Mouse (Mus musculus) brown adipose tissue, adult 24 weeks (tissue): ENCODE data around the gene Fmo5. TPM values are rescaled to one million over a fixed set of nuclear protein-coding genes. Genes with fewer than 3 reads are reported as not detected.
A peak's percentile ranks its signal among the peaks of the same experiment; 100 is the strongest.

Experiments used
- H3K27ac ChIP-seq: fragments of 200-500 bp; replicated peaks from 2 replicates; pipeline ENCODE4 v1.5.1; 2012; ENCODE audit warnings: low read depth, mild to moderate bottlenecking, low read length
- H3K4me1 ChIP-seq: fragments of 200-500 bp; 2 replicates; pipeline ENCODE4 v1.6.1; 2012; ENCODE audit warnings: low read length, mixed read lengths; ENCODE audit not compliant: control insufficient read depth, insufficient read depth, insufficient read length
- H3K4me3 ChIP-seq: fragments of 200-500 bp; 2 replicates; pipeline ENCODE4 v1.5.1; 2012; ENCODE audit warnings: low read depth, mild to moderate bottlenecking, low read length, moderate library complexity; ENCODE audit not compliant: insufficient read depth
- polyA plus RNA-seq: library from polyadenylated mRNA; stranded (reverse); fragments of >200 nt; gene quantifications from 2 replicates; pipeline ENCODE4 v1.2.4, GENCODE M21; 2012; ENCODE audit not compliant: missing spikeins, insufficient read depth, insufficient read length

The Fmo5 gene
- polyA plus RNA-seq, 1 experiment: 19.2 TPM

DNA sequence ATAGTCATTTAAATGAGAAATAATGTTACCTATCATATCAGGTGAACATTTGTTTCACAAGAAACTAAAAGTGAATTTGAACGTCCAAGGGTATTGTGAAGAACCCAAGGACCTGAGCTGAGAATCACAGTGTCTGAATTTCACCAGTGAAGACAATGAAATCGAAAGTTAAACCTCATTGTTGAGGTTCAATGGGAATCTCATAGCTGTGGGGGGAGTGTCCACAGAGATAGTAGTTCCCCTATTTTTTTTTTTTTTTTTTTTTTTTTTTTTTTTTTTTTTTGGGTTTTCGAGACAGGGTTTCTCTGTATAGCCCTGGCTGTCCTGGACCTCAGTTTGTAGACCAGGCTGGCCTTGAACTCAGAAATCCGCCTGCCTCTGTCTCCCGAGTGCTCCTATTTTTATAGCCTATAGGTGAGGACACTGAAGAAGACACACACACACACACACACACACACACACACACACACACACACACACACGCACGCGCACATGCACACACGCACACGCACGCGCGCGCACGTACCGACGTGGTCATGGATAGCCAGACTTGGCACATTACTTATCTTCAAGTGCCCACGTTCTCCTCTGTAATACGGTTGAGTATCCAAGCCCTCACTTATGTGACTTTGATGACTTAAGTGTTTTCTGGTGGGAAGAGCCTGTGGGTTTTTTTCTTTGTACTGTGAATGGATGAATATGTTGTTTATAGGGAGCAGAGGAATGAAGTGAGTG is 11.3 kb upstream of the Fmo5 start:
- no peaks in the 10 kb centered on the region for H3K4me1 ChIP-seq
- H3K4me3 ChIP-seq: no peak overlapping the region

DNA sequence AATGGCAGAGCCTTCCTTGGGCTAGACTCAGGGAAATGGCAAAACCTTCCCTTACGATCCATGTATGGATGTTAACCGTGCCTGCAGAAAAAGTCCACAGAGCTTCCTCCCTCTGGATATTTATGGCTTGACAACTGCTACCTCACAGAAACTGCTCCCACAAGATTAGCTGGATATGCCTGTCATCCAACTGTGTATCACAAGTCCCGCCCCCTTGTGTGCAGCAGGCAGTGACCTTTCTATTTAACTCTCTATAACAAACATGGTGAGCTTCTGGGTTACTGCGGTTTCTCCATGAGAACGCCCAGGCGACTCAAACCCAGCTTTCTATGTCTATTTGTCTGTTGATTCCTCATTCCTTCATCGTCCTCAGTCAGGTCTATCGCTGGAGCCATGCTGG is 10.7 kb upstream of the Fmo5 start:
- no peaks in the 10 kb centered on the region for H3K4me1 ChIP-seq
- H3K27ac ChIP-seq: no peak overlapping the region
- no peak overlapping the region for H3K4me3 ChIP-seq

More for the DNA sequence above, 11.3 kb upstream of the Fmo5 start:
- no peak overlapping the region for H3K27ac ChIP-seq

DNA sequence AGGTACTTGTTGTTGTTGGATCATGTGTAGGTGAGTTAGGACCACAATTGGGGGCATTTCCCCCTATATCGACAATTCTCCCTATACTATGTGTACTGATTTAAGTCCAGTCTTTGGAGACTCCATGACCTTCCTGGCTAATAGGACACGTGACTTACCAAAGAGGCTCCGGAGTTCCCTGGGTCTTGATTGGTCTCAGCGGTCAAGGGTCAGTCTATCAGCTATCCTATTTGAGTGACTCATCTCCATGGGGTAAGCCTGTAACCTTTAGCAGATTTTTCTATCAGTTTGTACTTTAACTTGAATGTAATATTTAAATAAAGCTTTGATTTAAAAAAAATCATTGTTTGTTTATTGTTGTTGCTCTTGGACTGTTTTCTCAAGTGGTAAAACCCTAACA is 7.9 kb upstream of the Fmo5 start:
- H3K4me1 ChIP-seq: no peaks in the 10 kb centered on the region
- H3K27ac ChIP-seq: no peak overlapping the region
- H3K4me3 ChIP-seq: no peak overlapping the region

DNA sequence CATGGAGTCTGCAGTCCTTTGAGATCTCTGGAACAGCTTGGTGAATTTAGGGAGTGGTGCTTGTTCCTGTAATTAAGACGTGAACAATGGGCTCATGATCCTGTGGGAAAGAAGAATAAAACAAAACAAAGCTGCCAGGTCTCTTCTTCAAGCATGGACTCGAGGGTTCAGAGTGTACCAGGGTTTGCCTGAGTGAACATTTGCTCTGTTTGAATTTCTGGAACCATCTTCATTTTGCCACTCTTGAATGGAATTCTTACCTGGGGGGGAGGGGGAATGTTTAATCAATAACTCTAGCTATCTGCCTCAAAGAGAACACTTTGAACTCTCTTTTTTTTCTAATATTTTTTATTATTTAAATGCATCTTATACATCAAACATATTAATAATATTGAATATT is 4.0 kb upstream of the Fmo5 start:
- no peak overlapping the region for H3K4me3 ChIP-seq
- H3K4me1 ChIP-seq: no peaks in the 10 kb centered on the region
- H3K27ac ChIP-seq: no peak overlapping the region

DNA sequence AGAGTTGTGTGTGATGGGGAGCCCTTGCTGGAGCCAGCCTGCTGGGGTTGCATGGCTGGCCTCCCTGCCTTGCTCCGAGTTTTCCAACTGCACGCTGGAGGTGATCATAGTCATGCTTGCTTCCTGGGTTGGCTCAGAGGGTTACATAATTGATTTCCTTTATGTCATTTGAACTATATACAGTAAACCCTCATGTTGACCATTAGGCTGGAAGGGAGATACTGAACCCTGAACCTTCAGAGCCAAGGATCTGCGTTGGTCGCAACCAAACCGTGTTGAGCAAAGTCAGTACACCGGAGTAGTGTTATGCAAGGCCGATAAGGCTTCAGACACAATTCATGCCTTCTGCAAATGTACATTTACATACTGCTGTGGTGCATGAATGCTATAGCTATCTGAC is 711 bp upstream of the Fmo5 start:
- H3K4me1 ChIP-seq: no peaks in the 10 kb centered on the region
- H3K4me3 ChIP-seq: peak overlapping the region; percentile 33; the same call in 1 of the 2 replicates
- H3K27ac ChIP-seq: no peak overlapping the region

DNA sequence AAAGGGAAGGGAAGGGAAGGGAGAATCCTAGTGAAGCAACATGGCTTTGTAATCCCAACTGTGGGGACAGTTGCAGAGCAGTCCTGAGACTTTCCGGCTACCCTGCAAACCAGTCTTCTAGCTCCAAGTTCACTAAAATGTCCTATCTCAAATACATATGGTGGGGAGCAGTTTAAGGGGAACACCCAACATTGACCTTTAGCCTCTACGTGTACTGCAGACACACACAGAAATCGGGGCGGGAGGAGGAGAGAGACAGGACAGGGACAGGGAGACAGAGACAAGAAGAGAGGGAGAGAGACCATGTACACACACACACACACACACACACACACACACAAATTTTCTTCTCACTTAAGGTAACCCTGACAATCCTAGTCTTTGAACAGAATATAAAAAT is 1.3 kb downstream of the Fmo5 start:
- no peak overlapping the region for H3K4me3 ChIP-seq
- H3K4me1 ChIP-seq: peaks cover 3% of the 10 kb centered on the region; the same call in 1 of the 2 replicates
- no peak overlapping the region for H3K27ac ChIP-seq

DNA sequence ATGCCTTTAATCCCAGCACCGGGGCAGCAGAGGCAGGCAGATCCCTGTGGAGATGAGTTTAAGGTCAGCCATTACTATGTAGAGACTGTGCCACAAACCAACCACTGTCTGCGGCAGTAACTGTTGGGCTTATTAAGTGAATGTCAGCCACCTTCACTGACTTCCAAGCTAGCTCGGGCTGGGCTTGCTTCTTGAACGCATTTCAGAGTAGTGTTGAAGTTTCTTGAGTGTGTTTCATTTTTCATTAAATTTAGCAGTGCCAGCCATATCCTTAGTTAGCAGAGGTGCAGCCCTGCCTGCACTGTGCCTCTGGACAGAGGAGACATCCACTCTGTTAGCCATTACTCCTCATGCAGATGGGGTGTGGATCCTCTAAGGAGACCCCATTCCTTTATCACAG is 2.1 kb downstream of the Fmo5 start:
- peaks cover 3% of the 10 kb centered on the region; the same call in 1 of the 2 replicates for H3K4me1 ChIP-seq
- no peak overlapping the region for H3K4me3 ChIP-seq
- H3K27ac ChIP-seq: no peak overlapping the region

DNA sequence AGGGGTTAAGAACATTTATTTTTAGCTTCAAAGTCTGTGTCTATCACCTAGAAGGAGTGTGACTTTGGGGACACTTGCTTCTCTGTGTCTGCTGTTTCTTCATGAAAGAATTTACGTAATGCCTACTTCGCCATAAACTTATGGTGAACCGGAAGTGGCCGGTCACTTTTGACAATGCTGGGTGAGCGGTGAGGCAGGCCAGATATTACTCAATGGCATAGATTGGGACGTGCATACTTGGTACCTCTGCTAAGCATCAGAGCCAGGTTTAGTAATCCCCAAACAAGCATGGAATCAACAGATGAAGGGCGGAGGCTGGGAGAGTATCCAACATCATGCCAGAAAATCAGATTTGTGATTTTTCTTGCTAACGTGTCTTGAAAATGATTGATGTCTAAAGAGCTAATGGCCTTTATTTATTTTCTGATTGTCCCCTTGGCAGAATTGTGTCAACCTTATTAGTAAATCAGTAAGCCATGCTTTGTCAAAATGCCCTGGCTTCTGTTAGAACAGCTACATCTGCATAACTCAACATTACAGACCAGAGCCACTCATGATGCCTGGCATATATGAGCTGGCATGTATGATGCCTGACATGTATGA is 2.8 kb downstream of the Fmo5 start:
- peaks cover 3% of the 10 kb centered on the region; the same call in 1 of the 2 replicates for H3K4me1 ChIP-seq
- no peak overlapping the region for H3K4me3 ChIP-seq
- no peak overlapping the region for H3K27ac ChIP-seq

DNA sequence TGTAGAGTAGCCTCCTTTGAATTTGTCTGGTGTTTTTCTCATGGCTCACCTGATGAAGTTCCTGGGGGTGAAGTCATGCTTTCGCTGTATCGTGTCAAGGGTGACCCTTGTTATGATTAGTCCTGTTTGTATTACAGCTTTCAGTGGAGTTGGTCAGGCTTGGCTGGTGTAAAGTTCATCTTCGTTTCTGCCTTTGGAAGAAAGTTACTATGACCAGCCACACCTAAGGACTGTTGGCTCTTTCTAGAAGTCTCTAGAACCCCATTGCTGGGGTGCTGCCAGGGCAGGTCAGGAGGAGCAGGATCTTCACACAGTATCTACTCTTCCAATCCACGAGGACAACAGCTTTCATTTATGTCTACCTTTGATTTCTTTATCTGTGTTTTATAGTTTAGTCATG is 4.9 kb downstream of the Fmo5 start:
- Histone ChIP-seq H3K27ac (no peak overlapping the region), H3K4me1 (peaks cover 3% of the 10 kb centered on the region; the same call in 1 of the 2 replicates), H3K4me3 (no peak overlapping the region)

DNA sequence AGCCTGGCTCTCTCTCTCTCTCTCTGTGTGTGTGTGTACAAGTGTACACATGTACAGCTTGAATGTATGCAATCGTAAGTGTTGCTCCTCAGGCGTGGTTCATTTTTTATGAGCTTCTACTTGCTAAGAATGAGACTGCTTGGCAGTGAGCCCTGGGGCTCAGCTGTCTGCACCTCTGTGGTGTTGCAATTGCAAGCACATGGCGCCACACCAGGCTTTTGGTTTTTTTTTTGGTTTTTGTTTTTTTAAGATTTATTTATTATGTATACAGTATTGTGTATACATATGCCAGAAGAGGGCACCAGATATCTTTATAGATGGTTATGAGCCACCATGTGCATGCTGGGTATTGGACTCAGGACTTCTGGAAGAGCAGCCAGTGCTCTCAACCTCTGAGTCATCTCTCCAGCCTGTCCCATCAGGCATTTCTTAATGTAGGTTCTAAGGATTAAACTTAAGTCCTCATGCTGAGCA is 5.7 kb downstream of the Fmo5 start:
- peak overlapping the region; percentile 47; the same call in 1 of the 2 replicates for H3K27ac ChIP-seq
- H3K4me1 ChIP-seq: peaks cover 3% of the 10 kb centered on the region; the same call in 1 of the 2 replicates
- H3K4me3 ChIP-seq: no peak overlapping the region

DNA sequence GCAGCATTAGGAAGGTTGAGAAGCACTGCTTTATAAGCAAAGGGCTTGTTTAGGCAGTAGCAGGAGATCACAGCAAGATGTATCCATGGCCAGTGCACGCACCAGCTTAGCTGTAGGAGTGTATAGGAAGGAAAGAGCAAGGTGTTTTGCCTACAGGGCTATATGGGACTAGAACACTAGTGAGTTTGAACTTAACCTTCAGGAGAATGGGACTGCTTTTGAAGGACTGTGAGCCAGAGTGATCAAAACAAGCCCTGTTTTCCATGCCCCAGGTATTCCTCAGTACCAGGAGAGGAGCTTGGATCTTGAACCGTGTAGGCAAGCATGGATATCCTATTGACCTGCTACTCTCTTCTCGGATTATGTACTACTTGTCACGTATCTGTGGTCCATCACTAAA is 12.8 kb downstream of the Fmo5 start:
- H3K27ac ChIP-seq: no peak overlapping the region
- no peak overlapping the region for H3K4me3 ChIP-seq
- H3K4me1 ChIP-seq: no peaks in the 10 kb centered on the region

DNA sequence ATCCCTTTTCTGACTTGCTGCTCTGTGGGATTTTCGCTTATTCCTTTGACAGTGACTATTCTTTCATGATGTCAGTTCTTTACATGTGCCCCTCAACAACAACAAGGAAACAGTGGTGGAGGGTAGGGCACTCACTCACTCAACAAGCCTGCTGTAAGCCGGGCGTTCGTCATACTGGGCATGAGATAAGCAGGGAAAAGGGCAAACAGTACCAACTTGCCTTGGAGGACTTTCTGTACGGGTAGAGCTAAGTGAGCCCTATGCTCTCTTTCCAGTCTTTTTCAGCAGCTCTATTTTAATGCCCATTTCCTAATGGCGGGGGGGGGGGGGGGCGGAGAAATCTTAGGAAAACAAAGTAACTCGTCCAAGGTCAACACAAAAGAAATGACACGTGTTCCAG is 13.4 kb downstream of the Fmo5 start:
- no peaks in the 10 kb centered on the region for H3K4me1 ChIP-seq
- peak overlapping the region; percentile 16; the same call in 1 of the 2 replicates for H3K27ac ChIP-seq
- H3K4me3 ChIP-seq: no peak overlapping the region

DNA sequence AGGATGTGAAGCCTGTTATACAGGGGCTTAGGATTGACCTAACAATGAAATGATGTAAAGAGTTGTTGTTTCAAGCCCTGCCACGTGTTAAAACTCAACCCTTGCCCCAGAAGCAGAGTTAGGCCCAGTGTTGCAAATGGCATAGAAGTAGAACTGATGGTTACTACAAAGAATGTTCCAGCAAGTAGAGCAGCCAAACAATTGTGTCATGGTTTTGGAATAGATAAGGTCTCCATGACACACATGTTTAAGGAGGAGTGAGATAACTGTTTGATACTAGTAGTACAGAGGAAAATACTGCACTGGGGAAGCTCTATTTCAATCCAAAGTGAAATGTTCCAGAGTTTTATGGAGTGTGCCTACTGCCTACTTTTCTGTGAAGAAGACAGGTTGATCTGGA is 19.9 kb downstream of the Fmo5 start:
- Histone ChIP-seq H3K4me3 (no peak overlapping the region), H3K27ac (peak overlapping the region; percentile 57; the same call in 1 of the 2 replicates), H3K4me1 (0 out of 2 replicates have a peak, but pooled peaks cover 2% of the 10 kb centered on the region)

DNA sequence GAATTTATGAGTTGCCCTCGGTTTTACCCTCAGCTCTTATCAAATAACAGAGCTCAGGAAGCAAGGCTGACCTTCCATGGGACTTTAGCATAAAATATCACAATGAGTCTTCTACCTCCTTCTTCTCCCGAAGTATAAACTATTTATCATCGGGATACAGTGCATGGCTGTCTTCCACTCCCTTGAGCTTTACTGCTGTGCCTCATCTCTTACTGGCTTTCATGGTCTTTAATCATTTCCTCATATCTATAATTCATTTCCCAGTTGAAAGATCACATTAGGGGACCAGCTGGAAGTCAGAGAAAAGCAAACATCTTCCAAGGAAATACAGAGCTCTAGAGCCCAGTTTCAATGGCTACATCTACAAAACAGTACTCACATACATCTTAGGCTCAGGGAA is 20.4 kb downstream of the Fmo5 start:
- 0 out of 2 replicates have a peak, but pooled peaks cover 2% of the 10 kb centered on the region for H3K4me1 ChIP-seq
- H3K4me3 ChIP-seq: no peak overlapping the region
- H3K27ac ChIP-seq: no peak overlapping the region

DNA sequence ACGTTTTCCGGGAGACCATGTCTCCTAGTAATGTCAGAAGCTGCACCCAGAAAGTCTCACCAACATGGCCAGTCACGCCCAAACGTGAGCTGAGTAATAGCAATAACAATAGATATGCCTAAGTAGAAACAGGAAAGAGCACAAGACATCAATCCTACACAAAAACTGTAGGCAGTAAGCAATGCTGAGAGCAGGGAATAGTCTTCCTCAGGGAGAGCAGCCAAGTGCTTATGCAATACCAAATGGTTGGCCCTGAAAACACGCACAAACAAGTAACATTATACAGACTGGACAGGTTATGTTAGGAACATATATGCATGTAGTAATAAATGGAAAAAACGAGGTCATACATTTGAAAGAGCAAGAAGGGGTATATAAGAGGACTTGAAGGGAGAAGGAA is 20.9 kb downstream of the Fmo5 start:
- Histone ChIP-seq H3K27ac (no peak overlapping the region), H3K4me3 (no peak overlapping the region), H3K4me1 (0 out of 2 replicates have a peak, but pooled peaks cover 2% of the 10 kb centered on the region)

DNA sequence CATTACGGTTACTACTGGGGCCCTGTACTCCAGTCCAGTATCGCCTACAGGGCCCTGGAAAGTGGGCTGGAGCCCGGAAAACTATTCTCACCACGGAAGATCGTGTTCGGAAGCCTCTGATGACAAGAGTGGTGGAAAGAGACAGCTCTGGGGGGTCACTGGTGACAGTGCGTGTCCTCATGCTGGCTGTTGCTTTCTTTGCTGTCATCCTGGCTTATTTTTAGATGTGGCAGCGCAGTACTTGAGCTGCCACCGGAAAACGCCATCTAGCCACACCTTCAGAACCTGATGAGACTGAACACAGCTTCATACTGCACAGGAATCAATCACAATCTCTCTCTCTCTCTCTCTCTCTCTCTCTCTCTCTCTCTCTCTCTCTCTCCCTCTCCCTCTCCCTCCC is 23.0 kb downstream of the Fmo5 start:
- H3K4me1 ChIP-seq: 0 out of 2 replicates have a peak, but pooled peaks cover 2% of the 10 kb centered on the region
- H3K27ac ChIP-seq: no peak overlapping the region
- H3K4me3 ChIP-seq: no peak overlapping the region
